Mouse (Mus musculus) CH12.LX (cell line): ENCODE results near the gene Timeless. TPM values are rescaled to one million over a fixed set of nuclear protein-coding genes. Genes with fewer than 3 reads are reported as not detected.

ENCODE experiments used
- DNase-seq: peaks from one replicate; pipeline ENCODE4 v3.0.0-alpha.2; 2013; ENCODE audit errors: extremely low read depth
- H3K27ac ChIP-seq: 2 replicates; pipeline ENCODE4 v1.5.1; 2012; ENCODE audit warnings: low read depth, mild to moderate bottlenecking, control low read depth, moderate library complexity; ENCODE audit not compliant: insufficient read depth
- H3K27me3 ChIP-seq: replicated peaks from 2 replicates; pipeline ENCODE3; 2012; ENCODE audit warnings: inconsistent platforms
- H3K36me3 ChIP-seq, 2 experiments: replicated peaks in 1 of 2; 2 replicates each; pipeline versions ENCODE3 to v1.6.1; 2012; ENCODE audit warnings: inconsistent platforms in 1 of 2, low read length in 1 of 2, mild to moderate bottlenecking in 1 of 2, mixed read lengths in 1 of 2, moderate library complexity in 1 of 2; ENCODE audit not compliant: control insufficient read depth in 1 of 2, insufficient read depth in 1 of 2
- H3K4me1 ChIP-seq, 2 experiments: 2 replicates each; pipeline ENCODE4 v1.6.1; 2012; ENCODE audit warnings: inconsistent platforms in 1 of 2, moderate library complexity in 1 of 2; ENCODE audit not compliant: insufficient read depth in 2 of 2, control insufficient read depth in 1 of 2
- H3K4me2 ChIP-seq: 2 replicates; pipeline ENCODE4 v1.6.1; 2012; ENCODE audit warnings: low read depth, mild to moderate bottlenecking, control low read depth; ENCODE audit not compliant: poor library complexity, insufficient read depth, severe bottlenecking
- H3K4me3 ChIP-seq, 3 experiments: fragments of 150-350 bp in 1 of 3; sonication (generic) in 1 of 3; replicated peaks in 1 of 3; 2 replicates each; pipeline versions ENCODE3 to v1.5.1; 2011 to 2012; ENCODE audit warnings: low read depth in 2 of 3, low read length in 2 of 3, mild to moderate bottlenecking in 2 of 3, moderate library complexity in 2 of 3, control low read depth in 1 of 3, improper control_type of control experiment in 1 of 3, inconsistent platforms in 1 of 3, mixed read lengths in 1 of 3; ENCODE audit not compliant: poor library complexity in 1 of 3
- H3K79me2 ChIP-seq: replicated peaks from 2 replicates; pipeline ENCODE4 v1.6.1; 2012; ENCODE audit warnings: mild to moderate bottlenecking, moderate library complexity; ENCODE audit not compliant: control insufficient read depth, poor library complexity, insufficient read depth, severe bottlenecking; ENCODE audit errors: extremely low read depth
- H3K9ac ChIP-seq: 2 replicates; pipeline ENCODE4 v1.6.1; 2012; ENCODE audit warnings: low read depth, mild to moderate bottlenecking, control low read depth, moderate library complexity; ENCODE audit not compliant: insufficient read depth
- H3K9me3 ChIP-seq: replicated peaks from 2 replicates; pipeline ENCODE3; 2012; ENCODE audit warnings: low read length, inconsistent platforms, mixed read lengths
- BHLHE40 ChIP-seq: IDR thresholded peaks from 2 replicates; pipeline ENCODE4 v1.6.1; 2011; ENCODE audit warnings: mild to moderate bottlenecking, low read depth, low read length, improper control_type of control experiment
- CHD1 ChIP-seq: IDR thresholded peaks from 2 replicates; pipeline ENCODE4 v1.6.1; 2012; ENCODE audit warnings: low read depth, low read length, improper control_type of control experiment, inconsistent platforms
- E2F4 ChIP-seq: IDR thresholded peaks from 2 replicates; pipeline ENCODE4 v1.6.1; 2011; ENCODE audit warnings: low read depth, low read length, improper control_type of control experiment; ENCODE audit not compliant: insufficient replicate concordance
- ELF1 ChIP-seq: IDR thresholded peaks from 2 replicates; pipeline ENCODE4 v1.6.1; 2014; ENCODE audit warnings: low read depth, mild to moderate bottlenecking, inconsistent platforms, low read length, improper control_type of control experiment
- EP300 ChIP-seq: IDR thresholded peaks from 2 replicates; pipeline ENCODE4 v1.6.1; 2011; ENCODE audit warnings: low read length, improper control_type of control experiment
- ETS1 ChIP-seq: conservative IDR thresholded peaks from 2 replicates; pipeline ENCODE4 v1.6.1; 2012; ENCODE audit warnings: low read depth, mild to moderate bottlenecking, inconsistent platforms, low read length, improper control_type of control experiment, moderate library complexity
- HCFC1 ChIP-seq: IDR thresholded peaks from 2 replicates; pipeline ENCODE4 v1.6.1; 2012; ENCODE audit warnings: low read depth, mild to moderate bottlenecking, inconsistent platforms, low read length, improper control_type of control experiment
- JUN ChIP-seq: IDR thresholded peaks from 2 replicates; pipeline ENCODE4 v1.6.1; 2011; ENCODE audit warnings: low read depth, mild to moderate bottlenecking, low read length, improper control_type of control experiment, moderate library complexity; ENCODE audit not compliant: insufficient read depth
- JUND ChIP-seq: conservative IDR thresholded peaks from 2 replicates; pipeline ENCODE4 v1.6.1; 2011; ENCODE audit warnings: low read depth, low read length, improper control_type of control experiment
- KAT2A ChIP-seq: IDR thresholded peaks from 2 replicates; pipeline ENCODE4 v1.6.1; 2012; ENCODE audit warnings: low read length, improper control_type of control experiment, inconsistent platforms; ENCODE audit not compliant: insufficient replicate concordance
- MAX ChIP-seq: IDR thresholded peaks from 2 replicates; pipeline ENCODE4 v1.6.1; 2011; ENCODE audit warnings: low read length, improper control_type of control experiment
- MXI1 ChIP-seq: IDR thresholded peaks from 2 replicates; pipeline ENCODE4 v1.6.1; 2011; ENCODE audit warnings: mild to moderate bottlenecking, low read depth, low read length, improper control_type of control experiment
- MYC ChIP-seq: IDR thresholded peaks from 2 replicates; pipeline ENCODE4 v1.6.1; 2011; ENCODE audit warnings: low read depth, mild to moderate bottlenecking, improper control_type of control experiment, low read length
- NELFE ChIP-seq: IDR thresholded peaks from 2 replicates; pipeline ENCODE4 v1.6.1; 2011; ENCODE audit warnings: low read depth, low read length, improper control_type of control experiment
- NRF1 ChIP-seq: IDR thresholded peaks from 2 replicates; pipeline ENCODE4 v1.6.1; 2014; ENCODE audit warnings: low read depth, mild to moderate bottlenecking, inconsistent platforms, low read length, improper control_type of control experiment, moderate library complexity
- POLR2A ChIP-seq: IDR thresholded peaks from 2 replicates; pipeline ENCODE4 v1.6.1; 2011; ENCODE audit warnings: low read depth, mild to moderate bottlenecking, improper control_type of control experiment, low read length
- POLR2AphosphoS2 ChIP-seq: IDR thresholded peaks from 2 replicates; pipeline ENCODE4 v1.6.1; 2011; ENCODE audit warnings: low read depth, low read length, improper control_type of control experiment
- RAD21 ChIP-seq: IDR thresholded peaks from 2 replicates; pipeline ENCODE4 v1.6.1; 2011; ENCODE audit warnings: low read depth, mild to moderate bottlenecking, low read length, improper control_type of control experiment, moderate library complexity
- SIN3A ChIP-seq: IDR thresholded peaks from 2 replicates; pipeline ENCODE4 v1.6.1; 2012; ENCODE audit warnings: low read length, improper control_type of control experiment, inconsistent platforms
- TBP ChIP-seq: conservative IDR thresholded peaks from 2 replicates; pipeline ENCODE4 v1.6.1; 2011; ENCODE audit warnings: low read depth, low read length, improper control_type of control experiment
- UBTF ChIP-seq: IDR thresholded peaks from 2 replicates; pipeline ENCODE4 v1.6.1; 2012; ENCODE audit warnings: low read depth, mild to moderate bottlenecking, inconsistent platforms, low read length, improper control_type of control experiment, moderate library complexity
- ZC3H11A ChIP-seq: IDR thresholded peaks from 2 replicates; pipeline ENCODE4 v1.6.1; 2012; ENCODE audit warnings: low read depth, mild to moderate bottlenecking, inconsistent platforms, low read length, improper control_type of control experiment
- dilution Hi-C: fragments of 300-500 bp; cut with MboI; formaldehyde crosslinking; loops from 2 replicates; pipeline ENCODE4 v1.14.3; 2020; ENCODE audit warnings: low sequenced_read_pairs; ENCODE audit not compliant: extremely low pct_unique_long_range_greater_than_20kb, extremely low pct_ligation_motif_present
- in situ Hi-C: fragments of 300-500 bp; cut with MboI; formaldehyde crosslinking; loops from 3 replicates; pipeline ENCODE4 v1.14.3; 2019; ENCODE audit warnings: low sequenced_read_pairs, low pct_ligation_motif_present, low pct_unique_long_range_greater_than_20kb, mixed read lengths
- polyA plus RNA-seq: library from polyadenylated mRNA; unstranded; fragments of >175 nt; gene quantifications from 2 replicates; pipeline ENCODE4 v1.2.1, GENCODE M21; 2012; ENCODE audit warnings: low read depth; ENCODE audit not compliant: insufficient read length
- total RNA-seq, 2 experiments: library from RNA; depleted of rRNA; stranded (reverse); fragments of 300-350 nt in 1 of 2; fragments of >200 nt in 1 of 2; gene quantifications; 2 replicates each; pipeline ENCODE4 v1.2.3; 2012 to 2014

Timeless gene
- 47.2 and 51.5 TPM in 2 replicates for total RNA-seq (2012; rRNA removed)
- total RNA-seq (2014; rRNA removed), result 31.7 and 38.6 TPM in 2 replicates
- polyA plus RNA-seq, result 65.9 and 80.3 TPM in 2 replicates

DNA sequence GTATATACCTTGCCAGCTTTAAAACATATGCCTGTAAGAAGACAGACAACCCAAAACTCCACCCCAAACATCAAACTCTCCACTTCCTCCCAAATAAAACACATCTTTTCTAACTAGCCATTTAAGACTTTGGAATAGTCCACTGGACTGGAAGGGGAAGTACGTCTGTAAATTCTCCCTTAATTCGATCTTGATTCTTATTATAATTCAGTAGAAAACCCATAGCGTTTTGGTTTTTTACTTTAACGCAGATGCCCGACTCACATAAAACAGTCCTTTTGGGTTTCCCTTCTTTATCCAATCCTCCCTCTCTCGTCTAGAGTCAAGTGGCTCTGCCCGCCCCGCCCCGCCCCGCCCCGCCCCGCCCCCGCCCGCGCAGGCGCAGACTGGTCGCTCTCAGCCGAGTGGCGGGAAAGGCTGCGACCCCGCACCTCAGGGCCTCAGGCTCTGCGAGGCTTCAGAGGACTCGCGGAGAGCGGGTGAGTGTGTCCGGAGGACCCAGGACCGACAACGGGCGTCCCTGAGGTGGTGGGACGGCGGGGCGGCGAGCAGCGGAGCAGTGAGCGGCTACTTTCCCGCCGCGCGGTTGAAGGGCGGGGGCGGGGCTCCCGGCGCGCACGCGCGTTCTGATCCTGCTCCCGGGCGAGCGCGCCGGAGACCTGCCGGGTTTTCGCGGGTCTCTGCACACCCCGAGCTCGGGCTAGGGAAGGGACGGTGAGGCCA is at the start of gene Timeless:
Gene Timeless (plus strand): TSS at position 369 of the 723 bp plus-strand sequence.
- DNase-seq, result peak; percentile 67
- no peaks in the 10 kb centered on the region for H3K27me3 ChIP-seq
- peak within 1 kb of the TSS; percentile 91 for H3K27ac ChIP-seq
- in situ Hi-C loops (no loop called here), dilution Hi-C loops (no loop called here)
- peaks cover 17% of the 10 kb centered on the region for H3K79me2 ChIP-seq
- H3K4me3 ChIP-seq, result peak within 1 kb of the TSS; percentile 72 to 99 (median 93)
- peaks cover 3 to 25% of the 10 kb centered on the region in 2 experiments for H3K36me3 ChIP-seq
- peaks cover 2 to 28% of the 10 kb centered on the region in 2 experiments; a peak in 2 of 4 replicates for H3K4me1 ChIP-seq
- H3K9me3 ChIP-seq, result no peaks in the 10 kb centered on the region
- peak within 1 kb of the TSS; percentile 100 for H3K9ac ChIP-seq
- H3K4me2 ChIP-seq, result peak within 1 kb of the TSS; percentile 87
- TF ChIP-seq E2F4 (peak; percentile 76; the same call in 1 of the 2 replicates), MYC (no peak), NELFE (peak; percentile 72), HCFC1 (peak; percentile 61), TBP (peak; percentile 97), POLR2A (peak; percentile 86), UBTF (0 out of 2 replicates have a peak, but pooled peaks have one; percentile 75), RAD21 (no peak), ZC3H11A (no peak), EP300 (no peak), POLR2AphosphoS2 (no peak; the same call in 1 of the 2 replicates), NRF1 (peak; percentile 80), MXI1 (peak; percentile 68), KAT2A (0 out of 2 replicates have a peak, but pooled peaks have one; percentile 43), CHD1 (peak; percentile 99), SIN3A (peak; percentile 78; the same call in 1 of the 2 replicates), JUND (0 out of 2 replicates have a peak, but pooled peaks have one; percentile 32), ETS1 (no peak), JUN (no peak), MAX (peak; percentile 48; the same call in 1 of the 2 replicates), ELF1 (no peak), BHLHE40 (0 out of 2 replicates have a peak, but pooled peaks have one; percentile 4)
